Mouse (Mus musculus) left cerebral cortex, adult 11 months (tissue): ENCODE measurements around the gene Prm1.
"Not testable (repeated sequence)": the region's sequence is repeated elsewhere in the genome, so short reads cannot be mapped to it uniquely, and the experiment has no call there.

ENCODE experiments used
- DNase-seq: peaks from one replicate; pipeline ENCODE4 v3.0.0; 2022; ENCODE audit warnings: low spot score

Gene Prm1

DNA sequence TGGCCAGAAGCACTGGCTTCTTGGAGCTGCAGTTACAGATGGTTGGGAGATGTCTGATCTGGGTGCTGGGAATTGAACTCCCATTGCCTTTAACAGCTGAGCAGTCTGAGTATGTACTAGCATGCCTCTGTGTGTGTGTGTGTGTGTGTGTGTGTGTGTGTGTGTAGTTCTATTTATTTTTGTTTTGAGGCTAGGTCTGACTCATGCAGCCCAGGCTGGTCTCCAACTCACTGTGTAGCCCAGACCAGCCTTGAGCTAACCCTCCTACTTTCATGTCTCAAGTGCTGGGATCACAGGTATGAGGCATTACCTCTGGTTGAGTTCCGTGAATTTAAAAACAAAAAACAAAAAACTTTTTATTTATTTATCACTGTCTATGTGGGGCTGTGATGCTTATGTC, 18.9 kb upstream of the Prm1 start:
- DNase-seq = no peak

GRCm38 (mm10) chr16:10821387-10821786, 15.7 kb upstream of the Prm1 start:
- DNase-seq = no peak

GRCm38 (mm10) chr16:10819966-10820365, 14.3 kb upstream of the Prm1 start:
- no peak for DNase-seq

- DNase-seq = no peak
Observed at GRCm38 (mm10) chr16:10818579-10819135, 13.0 kb upstream of the Prm1 start.

GRCm38 (mm10) chr16:10814864-10815263, 9.2 kb upstream of the Prm1 start:
- DNase-seq = no peak

GRCm38 (mm10) chr16:10813726-10814125, 8.1 kb upstream of the Prm1 start:
- no peak for DNase-seq

DNA sequence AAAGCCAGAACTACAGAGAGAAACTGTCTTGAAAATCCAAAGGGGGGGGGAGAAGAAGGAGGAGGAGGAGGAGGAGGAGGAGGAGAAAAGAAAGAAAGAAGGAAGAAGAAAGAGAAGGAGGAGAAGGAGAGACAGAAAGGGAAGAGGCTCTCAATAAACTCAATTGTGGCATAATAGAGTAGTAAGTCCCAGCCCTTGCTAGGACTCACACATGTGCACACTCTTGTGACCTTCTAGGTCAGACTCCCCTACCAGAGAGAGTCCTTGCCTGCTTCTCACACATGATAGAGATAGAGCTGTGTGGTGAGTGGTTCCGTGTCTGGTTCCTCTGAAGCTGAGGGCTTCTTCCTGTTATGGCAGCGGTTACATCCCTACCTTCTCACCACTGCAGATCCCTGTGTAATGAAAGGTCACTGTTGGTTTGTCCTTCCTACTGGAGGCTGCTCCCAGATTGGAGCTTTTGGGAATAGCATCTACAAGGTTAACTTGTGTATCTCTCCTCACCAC, 7.3 kb upstream of the Prm1 start, which contains the start of gene Gm11172:
Gm11172 (plus strand) TSS at position 51 of the 507 bp plus-strand sequence.
- no peak for DNase-seq

- DNase-seq = no peak
Observed at GRCm38 (mm10) chr16:10810376-10810775, 4.7 kb upstream of the Prm1 start.

DNA sequence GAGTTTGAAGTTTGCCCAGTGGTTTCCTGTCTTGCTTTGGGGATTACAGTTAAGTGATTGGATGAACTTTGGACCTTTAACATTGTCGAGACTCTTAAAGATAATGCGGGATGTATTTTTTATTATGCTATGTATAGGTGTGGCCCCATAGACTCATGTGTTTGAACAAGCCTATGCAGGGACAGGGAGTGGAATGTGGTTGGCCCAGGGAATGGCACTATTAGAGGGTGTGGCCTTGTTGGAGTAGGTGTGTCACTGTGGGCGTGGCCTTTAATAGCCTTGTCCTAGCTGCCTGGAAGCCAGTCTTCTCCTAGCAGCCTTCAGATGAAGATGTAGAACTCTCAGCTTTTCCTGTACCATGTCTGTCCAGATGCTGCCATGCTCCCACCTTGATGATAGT, 3.2 kb downstream of the Prm1 start:
- DNase-seq = not testable (repeated sequence)

DNA sequence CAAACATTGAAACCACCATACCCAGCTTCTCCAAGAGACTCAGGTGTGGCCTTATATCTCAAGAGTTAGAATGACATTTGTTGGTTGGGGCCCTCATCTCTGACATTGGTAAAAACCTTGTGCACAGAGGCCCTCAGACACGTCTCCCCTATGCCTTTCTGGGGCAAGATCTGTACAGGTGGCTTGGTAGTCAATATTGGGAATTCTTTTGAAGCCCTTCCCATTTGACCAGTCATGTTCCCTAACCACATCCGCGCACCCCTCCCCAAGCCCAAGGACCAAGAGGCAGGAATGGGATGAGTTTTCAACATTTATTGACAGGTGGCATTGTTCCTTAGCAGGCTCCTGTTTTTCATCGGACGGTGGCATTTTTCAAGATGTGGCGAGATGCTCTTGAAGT, 9.6 kb downstream of the Prm1 start, which contains the start of gene Prm2:
Prm2 (minus strand) TSS at position 101 of the 400 bp plus-strand sequence.
- no peak for DNase-seq

GRCm38 (mm10) chr16:10790702-10791101, 14.9 kb downstream of the Prm1 start, which contains the start of gene Prm3:
Gene Prm3 (minus strand): TSS chr16:10790914.
- DNase-seq = no peak

DNA sequence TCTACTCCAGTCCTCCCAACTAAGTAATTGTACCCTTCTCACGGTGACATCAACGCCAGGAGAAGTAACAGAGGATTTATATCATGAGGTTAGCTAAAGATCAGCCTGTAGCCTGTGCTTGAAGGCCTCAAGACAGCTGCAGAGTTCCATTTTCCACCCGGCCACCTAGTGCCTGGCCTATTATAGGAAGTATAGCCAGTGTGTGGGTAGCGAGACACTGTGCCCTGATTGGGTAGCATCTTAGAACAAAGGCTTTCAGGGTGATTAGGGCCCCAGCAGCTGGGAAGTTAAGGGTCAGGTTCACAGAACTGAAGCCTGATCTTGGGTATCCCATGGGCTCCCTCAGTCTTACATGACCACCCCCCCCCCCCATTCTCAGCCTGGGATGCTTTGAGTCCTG, 16.8 kb downstream of the Prm1 start:
- DNase-seq = no peak

GRCm38 (mm10) chr16:10788271-10788670, 17.4 kb downstream of the Prm1 start, which contains the start of gene Tnp2:
Gene Tnp2 (minus strand): TSS chr16:10788660.
- DNase-seq = no peak

DNA sequence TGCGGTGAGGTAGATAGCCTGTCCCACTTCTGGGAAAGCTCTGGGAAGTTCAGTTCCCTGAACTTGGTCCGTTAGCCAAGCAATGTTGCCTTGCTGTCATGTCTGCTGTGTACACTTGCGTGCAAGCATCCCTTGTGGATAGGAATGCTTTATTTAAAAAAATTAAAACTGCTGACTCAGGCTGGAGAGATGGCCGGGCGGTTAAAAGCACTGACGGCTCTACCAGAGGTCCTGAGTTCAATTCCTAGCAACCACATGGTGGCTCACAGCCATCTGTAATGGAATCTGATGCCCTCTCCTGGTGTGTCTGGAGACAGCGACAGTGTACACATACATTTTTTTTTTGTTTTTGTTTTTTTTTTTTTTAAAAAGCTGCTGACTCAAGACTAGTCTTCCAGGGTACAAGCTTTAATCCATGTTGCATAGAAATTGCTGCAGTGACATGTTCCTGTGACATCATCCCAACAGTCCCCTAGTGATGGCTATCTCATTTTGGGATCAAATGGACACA, 18.0 kb downstream of the Prm1 start:
- DNase-seq = no peak

- no peak for DNase-seq
Observed at GRCm38 (mm10) chr16:10786782-10787547, 18.7 kb downstream of the Prm1 start.

- DNase-seq = peak; percentile 73
Observed at GRCm38 (mm10) chr16:10786288-10786687, 19.4 kb downstream of the Prm1 start.

DNA sequence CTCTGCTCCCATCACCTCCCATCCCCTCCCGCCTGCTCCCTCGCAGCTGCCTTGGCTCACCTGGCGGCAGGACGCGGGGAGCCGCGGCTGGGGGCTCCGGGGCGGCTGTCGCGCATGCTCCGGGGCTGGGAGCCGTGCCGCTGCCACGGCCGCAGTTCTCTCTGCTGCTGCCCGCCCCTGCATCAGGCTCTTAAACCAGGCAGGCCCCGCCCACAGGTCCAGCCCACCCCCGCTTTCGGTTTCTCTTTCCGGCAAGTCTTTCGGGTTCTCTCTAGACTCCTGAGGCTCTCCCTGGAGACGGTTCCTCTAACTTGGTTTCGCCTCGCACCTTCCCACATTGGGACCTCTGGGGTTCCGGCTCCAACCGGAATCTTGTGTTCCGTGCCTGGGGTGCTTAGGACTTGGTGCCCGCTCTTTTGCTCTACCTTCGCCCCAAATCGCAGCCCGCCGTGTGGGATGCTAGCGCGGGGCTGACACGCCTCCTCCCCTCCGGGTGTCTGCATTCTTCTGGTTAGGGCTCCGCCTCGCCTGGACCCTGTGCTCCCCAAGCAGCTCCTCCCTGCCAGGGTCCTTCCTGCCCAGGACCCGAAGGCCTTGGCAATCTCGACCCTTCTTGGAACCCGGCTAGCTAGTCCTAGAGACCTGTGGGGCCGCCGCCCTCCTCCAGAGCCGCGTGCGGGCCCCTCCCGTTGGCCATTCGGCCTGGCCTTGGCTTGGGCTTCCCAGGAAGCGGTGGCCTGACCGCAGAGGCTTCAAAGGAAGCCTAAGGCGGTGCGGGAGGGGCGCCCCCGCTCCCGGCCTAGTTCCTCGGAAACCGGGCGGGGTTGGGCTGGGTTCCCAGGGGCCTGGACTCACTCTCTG, 20.0 kb downstream of the Prm1 start, which contains the start of gene Socs1:
Socs1 (minus strand) TSS at position 166 of the 861 bp plus-strand sequence.
- peak; percentile 50 for DNase-seq

GRCm38 (mm10) chr16:10784793-10785370, 20.8 kb downstream of the Prm1 start:
- DNase-seq = peak; percentile 67

DNA sequence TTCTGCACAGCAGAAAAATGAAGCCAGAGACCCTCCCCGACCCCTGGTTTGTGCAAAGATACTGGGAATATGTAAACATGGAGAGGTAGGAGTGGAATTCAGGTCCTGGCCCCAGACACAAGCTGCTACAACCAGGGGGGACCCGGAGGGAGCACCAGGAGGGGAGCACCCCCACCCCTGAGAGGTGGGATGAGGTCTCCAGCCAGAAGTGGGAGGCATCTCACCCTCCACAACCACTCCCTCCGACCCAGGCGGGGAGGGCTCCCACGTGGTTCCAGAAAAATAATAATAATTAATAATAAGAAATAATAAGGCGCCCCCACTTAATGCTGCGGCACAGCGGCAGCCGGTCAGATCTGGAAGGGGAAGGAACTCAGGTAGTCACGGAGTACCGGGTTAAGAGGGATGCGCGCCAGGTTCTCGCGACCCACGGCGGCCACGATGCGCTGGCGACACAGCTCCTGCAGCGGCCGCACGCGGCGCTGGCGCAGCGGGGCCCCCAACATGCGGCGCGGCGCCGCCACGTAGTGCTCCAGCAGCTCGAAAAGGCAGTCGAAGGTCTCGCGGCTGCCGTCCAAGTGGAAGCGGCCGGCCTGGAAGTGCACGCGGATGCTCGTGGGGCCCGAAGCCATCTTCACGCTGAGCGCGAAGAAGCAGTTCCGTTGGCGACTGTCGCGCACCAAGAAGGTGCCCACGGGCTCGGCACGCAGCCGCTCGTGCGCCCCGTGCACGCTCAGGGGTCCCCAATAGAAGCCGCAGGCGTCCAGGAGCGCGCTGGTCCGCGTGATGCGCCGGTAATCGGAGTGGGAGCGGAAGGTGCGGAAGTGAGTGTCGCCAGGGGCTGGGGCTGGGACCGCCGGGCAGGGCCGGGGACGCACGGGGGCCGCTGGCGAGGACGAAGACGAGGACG, 21.5 kb downstream of the Prm1 start:
- DNase-seq = no peak

DNA sequence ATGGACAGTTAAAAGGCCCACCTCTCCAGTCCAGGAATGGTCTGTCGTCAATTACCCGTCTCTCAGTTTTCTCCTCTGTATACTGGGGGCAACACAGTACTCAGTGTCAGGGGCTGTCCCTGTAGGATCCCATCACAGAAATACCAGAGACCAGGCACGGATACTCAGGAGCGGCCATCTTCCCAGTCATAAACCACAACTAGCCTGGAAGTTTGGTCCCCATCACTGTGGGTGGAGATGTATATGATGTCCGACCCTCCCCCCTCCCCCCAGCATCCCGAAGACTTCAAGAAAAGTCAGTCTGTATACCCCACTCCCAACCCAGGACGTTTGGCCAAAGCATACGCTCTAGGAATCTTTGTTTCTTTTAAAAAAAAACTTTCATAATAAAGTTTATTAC, 22.2 kb downstream of the Prm1 start:
- DNase-seq = no peak

GRCm38 (mm10) chr16:10783152-10783434, 22.5 kb downstream of the Prm1 start:
- no peak for DNase-seq
